Mouse (Mus musculus) C2C12 (cell line): ENCODE measurements around the gene Sh2d6. TPM values are rescaled to one million over a fixed set of nuclear protein-coding genes. Genes with fewer than 3 reads are reported as not detected.
"Not testable (repeated sequence)": the region's sequence is repeated elsewhere in the genome, so short reads cannot be mapped to it uniquely, and the experiment has no call there.

Source experiments
- H3K27me3 ChIP-seq: one replicate; pipeline ENCODE4 v1.6.1; 2011; ENCODE audit not compliant: control insufficient read depth, insufficient read depth, insufficient read length
- H3K36me3 ChIP-seq: one replicate; pipeline ENCODE4 v1.6.1; 2011; ENCODE audit not compliant: control insufficient read depth, insufficient read depth
- H3K4me3 ChIP-seq: one replicate; pipeline ENCODE4 v1.5.1; 2011; ENCODE audit warnings: mild to moderate bottlenecking, control low read depth; ENCODE audit not compliant: poor library complexity, insufficient read depth, severe bottlenecking
- H3K79me2 ChIP-seq: one replicate; pipeline ENCODE4 v1.6.1; 2011; ENCODE audit not compliant: control insufficient read depth, insufficient read depth
- H3K79me3 ChIP-seq: one replicate; pipeline ENCODE4 v1.6.1; 2011; ENCODE audit warnings: low read depth, control low read depth
- H3ac ChIP-seq: one replicate; pipeline ENCODE3; 2011; ENCODE audit warnings: low read depth; ENCODE audit not compliant: control insufficient read depth, insufficient read length
- CEBPB ChIP-seq: IDR thresholded peaks from one replicate; pipeline ENCODE4 v1.6.1; 2011; ENCODE audit warnings: low read depth, mild to moderate bottlenecking, control low read depth, moderate library complexity
- CTCF ChIP-seq: IDR thresholded peaks from one replicate; pipeline ENCODE4 v1.5.1; 2011; ENCODE audit not compliant: control insufficient read depth, insufficient read depth, insufficient read length
- FOSL1 ChIP-seq: IDR thresholded peaks from one replicate; pipeline ENCODE4 v1.8.0; 2011; ENCODE audit warnings: mild to moderate bottlenecking, low read length; ENCODE audit not compliant: poor library complexity, insufficient read depth, severe bottlenecking
- MAX ChIP-seq: IDR thresholded peaks from one replicate; pipeline ENCODE4 v1.6.1; 2011; ENCODE audit warnings: mild to moderate bottlenecking, control low read depth
- MYOD1 ChIP-seq: IDR thresholded peaks from one replicate; pipeline ENCODE4 v1.6.1; 2011; ENCODE audit warnings: low read depth; ENCODE audit not compliant: control insufficient read depth, insufficient read length
- MYOG ChIP-seq: IDR thresholded peaks from one replicate; pipeline ENCODE4 v1.6.1; 2011; ENCODE audit not compliant: control insufficient read depth, insufficient read length; ENCODE audit errors: extremely low read depth
- USF1 ChIP-seq: IDR thresholded peaks from one replicate; pipeline ENCODE4 v1.6.1; 2011; ENCODE audit warnings: low read depth, mild to moderate bottlenecking, control low read depth, moderate library complexity
- polyA plus RNA-seq: library from polyadenylated mRNA; unstranded; fragments of >200 nt; fragmentation: generic; extraction: Trizol; gene quantifications from one replicate; pipeline ENCODE4 v1.2.1, GENCODE M21; 2012; ENCODE audit warnings: missing spikeins

The Sh2d6 gene
- polyA plus RNA-seq, 1 experiment, result 0.26 TPM

DNA sequence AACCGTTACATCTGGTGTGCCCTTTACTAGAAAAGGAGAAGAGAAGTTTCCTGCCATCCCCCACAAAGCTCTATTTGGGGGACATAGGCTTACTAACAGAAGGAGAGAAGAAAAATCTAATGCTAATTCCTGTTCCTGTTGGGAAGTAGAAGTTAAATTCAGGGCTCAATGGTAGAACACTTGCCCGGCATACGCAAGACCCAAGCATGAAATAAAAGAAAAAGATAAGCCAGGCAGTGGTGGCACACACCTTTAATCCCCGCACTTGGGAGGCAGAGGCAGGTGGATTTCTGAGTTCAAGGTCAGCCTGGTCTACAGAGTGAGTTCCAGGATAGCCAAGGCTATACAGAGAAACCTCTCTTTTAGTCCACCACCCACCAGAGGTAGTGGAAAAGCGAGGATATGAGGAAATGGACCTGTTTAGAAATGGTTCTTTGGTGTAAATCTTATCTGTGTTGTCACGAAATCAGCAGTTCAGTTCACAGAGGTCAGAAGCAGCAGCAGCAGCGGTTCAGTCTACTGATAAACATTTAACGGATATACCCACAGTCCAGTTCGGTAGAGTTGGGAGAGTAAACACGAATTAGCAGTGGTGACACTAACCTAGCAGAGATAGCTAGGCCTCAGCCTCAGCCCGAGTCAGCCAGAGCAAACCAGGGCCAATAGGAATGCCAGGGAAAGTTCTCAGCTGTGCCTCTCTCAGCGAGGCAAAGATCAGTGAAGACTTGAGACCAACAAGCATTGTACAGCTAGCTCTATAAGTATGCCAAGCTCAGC is 41.7 kb downstream of the Sh2d6 start:
- no peaks in the 10 kb centered on the region for H3K36me3 ChIP-seq
- H3K79me2 ChIP-seq, result no peaks in the 10 kb centered on the region
- TF ChIP-seq MYOD1 (no peak), MYOG (no peak), USF1 (no peak), CEBPB (no peak), MAX (no peak), CTCF (no peak), FOSL1 (no peak)

DNA sequence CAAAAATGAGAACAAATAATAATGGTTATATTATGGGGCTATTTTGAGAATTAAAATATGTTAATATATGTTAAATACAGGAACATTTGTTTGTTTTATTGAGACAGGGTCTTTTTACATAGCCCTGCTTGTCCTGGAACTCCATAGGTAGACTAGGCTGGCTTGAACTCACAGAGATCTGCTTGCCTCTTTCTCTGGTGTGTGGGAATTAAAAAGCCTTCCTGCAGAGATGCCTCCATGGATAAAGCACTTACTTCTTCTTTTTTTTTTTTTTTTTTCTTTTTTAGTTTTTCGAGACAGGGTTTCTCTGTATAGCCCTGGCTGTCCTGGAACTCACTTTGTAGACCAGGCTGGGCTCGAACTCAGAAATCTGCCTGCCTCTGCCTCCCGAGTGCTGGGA is 42.8 kb downstream of the Sh2d6 start:
- not testable (repeated sequence) for H3ac ChIP-seq, H3K79me2 ChIP-seq, H3K4me3 ChIP-seq, H3K79me3 ChIP-seq, H3K27me3 ChIP-seq, H3K36me3 ChIP-seq

More for the DNA sequence above, 41.7 kb downstream of the Sh2d6 start:
- Histone ChIP-seq H3K27me3 (no peaks in the 10 kb centered on the region), H3K79me3 (no peaks in the 10 kb centered on the region), H3K4me3 (no peak overlapping the region), H3ac (no peak overlapping the region)

DNA sequence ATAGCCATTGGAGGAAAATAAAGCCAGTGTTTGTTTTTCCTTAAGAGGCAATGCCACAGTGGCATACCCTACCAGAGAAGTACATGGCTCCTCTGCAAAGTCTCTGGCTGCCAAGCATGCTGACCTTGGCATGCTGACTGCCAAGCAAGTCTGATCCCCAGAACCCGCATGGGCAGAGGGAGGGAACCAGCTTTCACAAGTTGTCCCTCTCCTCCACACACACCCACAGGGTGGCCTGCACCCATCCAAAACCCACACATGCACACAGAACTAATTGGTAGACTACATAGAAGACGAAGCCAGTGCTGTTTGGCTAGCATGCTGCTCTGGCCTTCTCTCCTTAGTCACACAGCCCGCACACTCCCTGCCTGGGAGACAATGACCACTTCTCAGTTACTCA is 43.9 kb downstream of the Sh2d6 start:
- Histone ChIP-seq H3K79me2 (no peaks in the 10 kb centered on the region), H3K36me3 (no peaks in the 10 kb centered on the region), H3K4me3 (no peak overlapping the region), H3ac (peak overlapping the region; percentile 24), H3K27me3 (no peaks in the 10 kb centered on the region), H3K79me3 (no peaks in the 10 kb centered on the region)
- TF ChIP-seq MYOD1 (no peak), CEBPB (no peak), MYOG (no peak), CTCF (no peak)

DNA sequence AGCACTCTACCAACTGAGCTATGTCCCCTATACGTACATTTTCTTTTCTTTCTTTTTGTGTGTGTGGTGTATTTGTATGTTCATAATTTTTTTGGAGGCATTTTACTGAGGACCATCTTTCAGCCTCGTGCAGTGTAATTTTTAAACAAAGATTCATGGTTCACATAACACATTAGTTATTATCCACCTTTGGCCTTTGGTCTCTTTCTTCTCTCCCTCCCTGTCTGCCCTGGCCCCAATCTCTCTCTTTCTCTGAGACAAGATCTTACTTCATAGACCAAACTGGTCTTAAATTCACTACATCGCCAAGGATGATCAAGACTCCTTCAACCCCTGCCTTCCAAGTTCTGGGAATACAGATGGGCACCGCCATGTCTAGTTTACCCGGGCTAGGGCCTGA is 44.7 kb downstream of the Sh2d6 start:
- H3K79me3 ChIP-seq, result no peaks in the 10 kb centered on the region
- no peak for TF ChIP-seq MYOD1
- no peak for TF ChIP-seq FOSL1
- no peak for TF ChIP-seq MYOG
- TF ChIP-seq MAX, result no peak
- no peaks in the 10 kb centered on the region for H3K27me3 ChIP-seq

DNA sequence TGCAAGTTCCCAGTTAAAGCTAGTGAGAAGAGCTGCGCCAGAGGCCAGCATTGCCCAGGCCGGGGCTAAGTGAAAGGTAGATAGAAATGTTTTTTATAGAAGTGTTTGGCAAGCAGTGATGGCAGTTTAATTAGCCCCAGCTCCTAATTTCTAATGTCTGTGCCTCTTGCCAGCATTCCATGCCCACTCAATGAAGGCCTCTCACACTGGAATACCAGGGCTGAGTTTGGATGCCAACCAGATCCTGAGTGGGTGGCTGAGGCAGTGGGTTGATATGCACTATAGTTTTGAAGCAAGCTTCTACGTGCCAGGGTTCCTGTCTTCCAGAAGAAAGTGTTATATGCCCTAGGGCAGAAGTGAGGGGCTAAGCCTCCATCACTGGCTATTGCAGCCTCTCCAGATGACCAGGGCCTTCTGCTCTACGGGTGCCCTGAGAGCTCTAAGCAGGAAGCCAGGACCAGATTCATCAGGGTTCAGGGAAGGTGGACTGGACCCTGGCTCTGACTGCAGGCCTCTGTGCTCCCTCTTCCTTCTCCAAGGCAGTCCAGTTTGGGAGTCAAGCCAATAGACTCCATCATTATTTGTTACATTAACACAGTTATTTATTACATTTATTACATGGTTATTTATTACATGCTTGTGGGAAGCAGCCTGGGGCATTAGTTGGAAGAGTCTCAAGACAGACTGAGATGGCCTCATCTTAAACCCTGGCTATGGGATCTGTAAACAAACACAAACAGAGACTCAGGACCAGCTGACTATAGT is 46.1 kb downstream of the Sh2d6 start:
- Histone ChIP-seq H3K79me2 (no peaks in the 10 kb centered on the region), H3K36me3 (no peaks in the 10 kb centered on the region), H3K27me3 (no peaks in the 10 kb centered on the region), H3ac (no peak overlapping the region), H3K79me3 (no peaks in the 10 kb centered on the region), H3K4me3 (no peak overlapping the region)
- TF ChIP-seq USF1 (no peak), CEBPB (no peak), FOSL1 (no peak), MAX (no peak), CTCF (no peak)

More for the DNA sequence above, 44.7 kb downstream of the Sh2d6 start:
- H3ac ChIP-seq, result no peak overlapping the region
- no peaks in the 10 kb centered on the region for H3K36me3 ChIP-seq
- H3K4me3 ChIP-seq, result no peak overlapping the region
- no peaks in the 10 kb centered on the region for H3K79me2 ChIP-seq

DNA sequence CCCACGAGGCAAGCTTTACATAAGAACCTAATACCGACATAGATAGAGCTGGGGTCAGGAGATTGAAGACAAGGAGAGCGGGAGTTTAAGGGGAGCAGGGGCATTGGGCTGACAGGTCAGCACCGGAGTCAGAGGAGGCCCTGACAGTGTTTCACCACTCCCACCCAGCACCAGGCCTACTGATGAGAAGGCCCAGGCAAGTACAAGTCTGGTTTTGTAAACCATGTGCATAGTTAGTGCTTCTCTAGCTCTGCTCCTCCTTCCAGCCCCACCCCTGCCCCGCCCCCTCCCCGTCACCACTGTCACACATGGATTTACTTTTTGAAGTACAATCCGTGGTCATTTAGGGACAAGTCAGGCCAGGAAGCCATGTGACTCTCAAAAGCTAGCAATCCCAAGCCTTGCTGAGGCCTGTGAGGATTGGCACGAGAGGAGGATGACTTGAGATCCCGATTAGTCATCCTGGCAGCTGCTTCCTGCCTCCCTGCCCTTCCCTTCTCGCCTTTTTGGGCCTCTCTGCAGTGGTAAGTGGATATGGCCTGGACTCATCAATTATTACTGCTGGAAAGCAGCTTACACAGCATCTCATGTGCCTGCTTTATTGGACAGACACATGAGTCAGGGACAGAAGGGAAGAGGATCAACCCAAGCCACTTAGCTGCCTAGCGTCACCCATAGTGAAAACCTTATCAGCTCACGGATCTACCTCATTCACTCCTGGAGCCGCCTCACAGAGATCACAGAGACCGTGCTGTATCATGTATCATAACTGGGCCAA is 48.1 kb downstream of the Sh2d6 start:
- Histone ChIP-seq H3K27me3 (no peaks in the 10 kb centered on the region), H3K79me2 (no peaks in the 10 kb centered on the region), H3ac (no peak overlapping the region), H3K36me3 (no peaks in the 10 kb centered on the region), H3K79me3 (no peaks in the 10 kb centered on the region), H3K4me3 (no peak overlapping the region)
- TF ChIP-seq FOSL1, result peak; percentile 6
- peak; percentile 86 for TF ChIP-seq USF1
- peak; percentile 98 for TF ChIP-seq MYOD1
- no peak for TF ChIP-seq CEBPB
- TF ChIP-seq MAX, result peak; percentile 91
